Mouse (Mus musculus) thymus, postnatal 0 days (tissue): ENCODE results near the gene Vezt. TPM values are rescaled to one million over a fixed set of nuclear protein-coding genes. Genes with fewer than 3 reads are reported as not detected.

ENCODE experiments used
- DNase-seq: peaks from one replicate; pipeline ENCODE4 v3.0.0-alpha.2; 2015; ENCODE audit warnings: low spot score
- polyA plus RNA-seq: library from polyadenylated mRNA; unstranded; fragments of >200 nt; fragmentation: Nextera tagmentation; extraction: Ambion mirVana; gene quantifications from 2 replicates; pipeline ENCODE4 v1.2.1, GENCODE M21; 2015

The Vezt gene
- polyA plus RNA-seq, 1 experiment from 2014 or later: 18.8 TPM

DNA sequence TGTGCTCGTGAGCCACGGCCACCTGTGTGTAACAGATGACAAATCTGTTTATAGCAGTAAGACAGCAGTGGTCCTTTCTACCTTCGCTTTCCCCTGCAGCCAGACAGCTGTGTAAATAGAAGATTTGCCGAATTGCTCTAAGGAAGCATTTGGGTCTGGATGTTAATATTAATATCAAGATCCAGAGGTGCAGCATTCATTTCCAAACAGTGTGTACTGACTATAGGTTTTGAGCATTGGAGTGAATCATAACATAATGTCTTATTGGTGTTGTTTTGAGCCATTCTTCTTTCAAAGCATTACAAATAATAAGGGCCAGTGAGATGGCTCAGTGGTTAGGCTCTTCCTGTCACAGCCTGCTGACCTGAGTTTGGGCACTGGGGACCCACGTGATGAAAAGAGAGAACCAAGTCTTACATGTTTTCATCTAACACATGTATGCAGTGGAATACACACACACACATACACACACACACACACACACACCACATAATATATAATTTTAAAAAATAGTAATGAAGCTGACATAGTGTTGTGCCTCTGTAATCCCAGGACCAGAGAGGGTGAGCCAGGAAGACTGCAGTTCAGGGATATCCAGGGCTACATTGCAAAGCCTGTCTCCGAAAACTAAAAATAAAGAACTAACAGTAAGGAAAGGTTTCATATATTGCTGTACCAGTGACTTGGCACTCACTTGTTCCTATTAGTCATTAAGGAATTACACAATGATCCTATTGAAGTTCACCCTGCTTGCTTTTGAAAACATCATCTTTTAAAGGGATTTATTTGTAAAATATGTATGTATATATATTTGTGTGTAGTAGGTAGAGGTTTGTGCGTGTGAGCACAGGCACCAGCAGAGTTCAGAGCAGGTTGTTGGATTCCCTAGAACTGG lies 3.0 kb upstream of the Vezt start:
- no peak for DNase-seq

DNA sequence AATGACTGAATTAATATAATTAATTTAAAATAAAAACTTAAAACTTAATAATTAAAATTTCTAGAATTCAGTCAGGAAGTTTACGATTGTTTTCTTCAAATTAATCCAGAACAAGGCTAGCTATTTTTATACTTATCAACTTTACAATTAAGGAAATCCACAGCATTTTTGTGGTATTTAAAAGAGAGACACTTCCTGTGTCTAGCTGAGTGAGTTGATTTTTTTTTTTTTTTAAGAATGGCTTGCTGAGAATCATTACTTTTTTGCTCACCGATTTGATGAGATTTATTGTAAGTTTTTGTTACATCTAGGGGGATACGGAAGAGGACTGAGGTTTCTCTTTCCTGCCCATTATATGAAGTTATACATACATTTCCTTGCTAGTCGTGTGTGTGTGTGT lies 2.0 kb upstream of the Vezt start:
- DNase-seq: no peak

DNA sequence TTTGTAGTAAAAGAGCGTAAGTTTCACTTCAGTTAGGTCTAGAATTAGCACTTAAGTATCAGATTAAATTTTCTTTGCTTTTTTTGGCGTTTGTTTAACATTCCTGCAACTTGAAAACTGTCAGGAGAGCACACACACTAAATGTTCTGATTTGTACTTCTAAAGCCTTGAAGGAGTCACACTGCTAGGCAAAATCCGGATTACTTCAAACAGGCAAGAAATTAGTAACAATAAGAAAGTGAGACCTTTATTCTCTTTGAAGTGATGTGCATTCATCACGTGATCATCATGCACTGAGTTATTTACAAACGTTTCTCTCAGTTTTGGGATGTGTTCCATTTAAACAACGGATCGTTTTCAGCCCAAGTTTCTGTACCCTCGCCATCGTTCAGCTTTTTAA lies 1.6 kb upstream of the Vezt start:
- peak; percentile 9 for DNase-seq

DNA sequence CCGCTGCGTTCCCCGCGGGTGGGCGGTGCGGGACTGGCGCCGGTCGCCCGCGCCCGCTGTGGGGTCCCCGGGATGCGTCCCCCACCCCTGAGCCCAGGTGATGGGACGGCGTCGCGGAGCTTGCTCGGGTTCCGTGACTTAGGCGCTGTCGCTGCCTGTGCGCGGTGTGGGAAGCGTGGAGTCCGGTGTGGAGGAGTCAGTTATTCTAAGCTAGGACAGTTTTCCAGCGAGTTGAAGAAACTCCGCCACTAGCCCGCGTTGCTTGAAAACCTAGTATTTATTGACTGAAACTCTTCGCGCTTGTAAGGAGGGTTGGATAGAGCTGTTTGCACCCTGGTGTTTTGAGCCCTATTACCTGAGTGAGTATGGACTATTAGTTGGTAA lies 750 bp upstream of the Vezt start:
- no peak for DNase-seq

DNA sequence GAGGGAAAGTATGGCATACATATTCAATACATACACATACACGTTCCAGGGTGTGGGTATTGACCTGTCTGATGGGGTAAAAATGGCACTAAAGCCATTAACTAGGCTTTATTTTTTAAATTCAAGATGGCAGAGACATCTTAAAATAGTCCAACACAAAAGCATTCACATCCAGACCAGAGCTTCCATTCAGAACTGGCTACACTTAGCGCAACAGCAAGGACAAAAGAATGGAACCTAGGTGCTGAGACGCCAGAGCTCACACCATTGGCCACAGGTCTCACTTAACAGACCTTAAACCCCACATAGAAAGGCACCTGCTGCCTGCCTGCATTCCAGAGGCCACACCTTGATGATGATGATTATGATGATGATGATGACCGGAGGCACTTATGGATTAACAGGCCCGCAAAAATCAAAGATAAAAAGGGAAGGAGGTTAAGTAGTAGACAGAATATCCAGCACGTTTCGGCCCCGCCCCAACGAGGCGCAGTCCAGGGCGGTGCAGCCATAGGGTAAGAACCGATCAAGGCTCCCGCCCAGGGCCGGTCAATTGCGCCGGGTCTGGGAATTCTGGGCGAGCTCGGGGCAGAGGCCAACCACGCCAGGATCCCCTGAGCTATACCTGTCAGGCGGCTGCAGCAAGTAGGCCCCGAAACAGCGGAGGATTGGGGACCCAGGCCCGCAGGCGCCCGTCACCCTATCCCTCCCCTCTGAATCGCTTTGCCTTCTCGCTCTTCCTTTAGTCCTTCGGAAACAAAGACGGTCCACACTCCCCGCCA lies 550 bp downstream of the Vezt start:
- DNase-seq: no peak

DNA sequence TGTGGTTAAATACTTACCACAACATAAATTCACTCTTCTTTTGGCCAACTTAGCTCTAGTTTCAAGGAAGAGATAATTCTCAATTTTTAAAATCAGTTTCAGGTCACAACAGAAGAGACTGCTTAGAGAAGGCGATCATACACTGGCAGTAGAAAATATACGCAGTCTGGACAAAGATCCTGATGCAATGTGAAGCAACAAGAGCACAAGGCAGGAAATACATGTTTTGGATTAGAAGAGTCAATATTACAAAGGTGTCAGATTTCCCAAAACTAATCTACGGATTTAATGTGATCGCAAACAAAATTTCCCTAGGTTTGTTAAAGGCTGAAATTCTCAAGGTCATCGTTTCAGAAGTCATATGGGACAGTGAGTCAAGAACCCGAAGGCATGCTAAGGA lies 4.5 kb downstream of the Vezt start:
- no peak for DNase-seq

DNA sequence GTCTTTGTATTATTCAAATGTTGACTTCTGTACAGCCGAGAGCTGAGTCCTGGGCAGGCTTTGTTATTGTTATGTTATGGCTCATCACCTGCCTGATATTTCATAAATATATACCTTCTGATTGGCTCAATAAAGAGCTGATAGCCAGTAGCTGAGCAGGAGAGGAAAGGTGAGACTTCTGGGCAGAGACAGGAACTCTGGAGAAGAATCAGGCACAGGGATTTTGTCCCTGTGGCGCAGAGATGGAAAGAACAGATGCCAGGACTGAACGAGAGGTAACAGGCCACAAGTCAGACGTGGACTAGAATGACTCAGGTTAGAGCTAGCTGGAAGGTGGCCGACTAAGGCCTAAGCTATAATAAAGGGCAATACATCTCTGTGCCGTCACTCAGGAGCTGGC lies 7.1 kb downstream of the Vezt start:
- no peak for DNase-seq

DNA sequence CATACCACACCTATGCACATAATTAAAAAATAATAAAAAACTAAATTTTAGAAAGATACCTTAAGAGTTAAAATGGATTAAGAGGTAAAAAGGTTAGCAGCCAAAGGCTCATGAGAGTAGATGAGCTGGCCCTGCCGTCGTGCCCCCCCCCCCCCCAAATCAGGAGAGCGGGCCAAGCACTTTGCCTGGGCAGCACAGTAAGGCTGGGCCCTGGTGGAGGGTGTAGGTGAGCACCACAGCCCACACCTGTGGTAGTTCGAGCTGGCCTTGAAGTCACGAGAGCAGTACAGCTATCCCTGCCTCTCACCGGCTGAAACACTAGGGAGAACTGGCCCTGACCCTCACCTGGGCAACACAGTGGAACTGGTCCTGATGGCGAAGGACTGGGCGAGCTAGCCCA lies 10.5 kb downstream of the Vezt start:
- DNase-seq: no peak

DNA sequence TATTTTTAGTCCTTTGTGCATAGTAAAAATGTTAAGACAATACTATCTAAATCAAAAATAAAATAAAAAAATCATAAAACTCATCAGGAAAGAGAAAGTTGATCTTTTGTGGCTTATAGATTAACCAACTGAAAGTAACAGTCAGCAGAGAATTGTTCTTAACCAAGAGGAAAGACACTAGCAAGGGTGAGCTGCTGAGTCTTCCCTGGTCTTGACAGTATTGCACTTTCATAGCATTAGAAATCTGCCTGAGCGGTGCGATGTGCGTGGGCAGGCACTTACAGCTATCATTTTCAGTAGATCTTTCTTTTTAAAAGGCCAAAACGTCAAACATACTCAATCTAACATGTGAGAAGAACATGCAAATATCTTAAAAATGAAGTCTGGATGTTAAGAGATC lies 14.6 kb downstream of the Vezt start:
- DNase-seq: no peak

DNA sequence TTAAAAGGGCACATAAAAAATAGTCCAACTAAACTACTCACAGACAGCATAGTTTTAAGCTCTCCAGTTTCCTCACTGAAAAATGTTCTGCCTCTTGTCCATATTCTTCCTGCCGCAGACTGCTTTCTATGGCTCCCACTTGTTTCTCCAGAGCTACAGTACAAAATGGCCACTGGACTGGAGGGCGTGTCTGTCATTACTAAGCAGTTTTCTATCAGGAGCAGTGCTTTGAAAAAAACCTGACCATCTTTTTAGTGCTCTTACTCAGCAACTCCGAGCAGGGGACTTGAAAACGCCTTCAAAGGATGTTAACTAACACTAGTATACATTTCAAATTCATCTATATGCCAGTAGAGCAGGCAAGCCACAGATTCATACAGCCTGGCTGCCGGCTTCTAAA lies 15.0 kb downstream of the Vezt start:
- DNase-seq: no peak

DNA sequence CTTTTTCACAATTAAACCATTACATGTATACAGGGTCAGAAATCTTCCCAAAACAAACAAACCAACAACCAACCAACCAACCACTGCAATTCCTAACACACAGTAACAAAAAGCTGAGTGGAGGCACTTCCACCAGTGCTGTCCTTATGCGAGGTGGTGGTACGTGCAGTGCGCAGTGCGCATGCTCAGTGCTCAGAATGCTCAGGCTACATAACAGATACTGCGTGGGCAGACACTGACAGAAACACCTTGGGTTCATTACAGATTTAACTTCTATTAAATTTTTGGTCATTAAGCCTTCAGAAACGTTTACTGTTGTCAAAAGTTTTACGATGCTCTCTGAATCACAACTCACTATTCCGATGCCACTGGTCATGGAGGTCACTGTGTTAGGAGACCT lies 18.2 kb downstream of the Vezt start:
- no peak for DNase-seq

DNA sequence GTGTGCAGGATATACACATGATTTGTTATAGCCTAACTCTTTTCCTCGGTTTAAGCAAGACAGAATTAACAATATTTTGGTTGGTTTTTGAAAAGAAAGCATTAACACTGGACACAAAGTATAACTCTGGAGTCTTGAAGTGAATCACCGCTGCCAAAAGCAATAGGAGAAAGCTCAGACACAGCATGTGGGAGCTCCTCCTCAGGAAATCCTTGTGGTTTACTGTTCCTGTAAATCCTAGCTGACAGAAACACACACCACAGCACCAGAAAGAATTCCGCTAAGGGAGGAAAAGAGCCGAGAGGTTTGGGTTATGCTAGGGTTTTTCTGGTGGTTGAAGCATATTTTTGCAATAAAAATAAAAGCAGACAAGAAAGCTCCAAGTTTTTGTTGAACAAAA lies 21.4 kb downstream of the Vezt start:
- DNase-seq: no peak

DNA sequence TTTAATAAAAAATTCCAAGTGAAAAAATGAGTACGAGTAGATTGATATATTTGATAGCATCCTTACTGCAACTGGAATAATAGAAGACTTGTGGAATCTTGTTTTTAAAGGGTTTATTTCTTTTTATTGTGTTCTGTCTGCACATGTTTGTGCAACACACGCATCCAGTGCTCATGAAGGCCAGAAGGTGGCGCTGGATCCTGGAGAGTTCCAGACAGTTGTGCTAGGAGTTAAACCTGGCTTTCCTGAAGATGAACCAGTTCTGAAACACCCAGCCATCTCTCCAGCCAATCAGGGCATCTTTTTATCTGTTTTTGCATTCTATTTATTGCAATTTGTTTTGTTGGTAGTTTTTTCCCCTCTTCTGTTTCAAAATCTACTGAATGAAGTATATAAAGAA lies 22.4 kb downstream of the Vezt start:
- DNase-seq: peak; percentile 71

DNA sequence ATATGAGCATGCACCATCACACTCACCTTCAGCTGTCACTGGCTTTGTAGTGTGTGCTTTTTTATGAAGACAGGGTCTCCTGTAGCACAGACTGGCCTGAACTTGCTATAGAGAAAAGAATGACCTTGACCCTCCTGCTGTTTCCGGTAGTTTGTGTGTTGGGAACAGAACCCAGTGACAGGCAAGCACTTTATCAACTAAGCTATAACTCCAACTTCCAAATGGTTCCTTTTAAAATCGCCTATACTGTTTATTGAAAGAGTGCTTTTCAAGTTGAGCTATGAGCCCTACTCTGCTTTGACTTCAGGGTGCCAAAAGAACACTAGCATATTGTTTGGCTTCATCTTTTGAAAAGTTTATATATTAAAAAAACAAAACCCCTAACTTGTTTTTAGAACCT lies 24.6 kb downstream of the Vezt start:
- no peak for DNase-seq

DNA sequence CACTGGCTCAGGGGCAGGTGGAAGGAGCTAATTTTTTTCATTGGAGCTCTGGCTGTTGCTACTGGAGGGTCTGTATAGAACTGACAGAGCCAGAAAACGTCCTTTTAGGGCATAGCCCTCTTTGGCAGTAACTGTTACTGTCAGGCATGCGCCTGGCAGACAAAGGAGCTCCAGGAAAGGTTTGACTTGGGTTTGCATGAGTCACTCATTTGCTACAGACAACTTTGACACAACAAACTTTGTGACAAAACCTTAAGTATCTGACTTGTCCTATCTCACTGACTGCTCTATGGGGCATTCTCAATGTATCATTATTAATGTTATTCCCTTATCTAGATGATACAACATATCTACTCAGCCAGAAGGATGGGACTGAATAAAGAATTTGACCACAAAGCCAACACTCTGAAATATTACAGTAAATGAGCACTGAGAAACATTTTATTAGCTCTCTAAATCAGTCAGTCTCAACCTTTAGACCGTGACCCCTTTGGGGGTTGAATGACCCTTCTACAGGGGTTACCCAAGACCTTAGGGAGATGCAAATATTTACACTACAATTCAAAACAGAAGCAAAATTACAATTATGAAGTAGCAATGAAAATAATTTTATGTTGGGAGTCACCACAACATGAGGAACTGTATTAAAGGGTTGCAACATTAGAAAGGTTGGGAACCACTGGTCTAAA lies 25.5 kb downstream of the Vezt start:
- DNase-seq: no peak

DNA sequence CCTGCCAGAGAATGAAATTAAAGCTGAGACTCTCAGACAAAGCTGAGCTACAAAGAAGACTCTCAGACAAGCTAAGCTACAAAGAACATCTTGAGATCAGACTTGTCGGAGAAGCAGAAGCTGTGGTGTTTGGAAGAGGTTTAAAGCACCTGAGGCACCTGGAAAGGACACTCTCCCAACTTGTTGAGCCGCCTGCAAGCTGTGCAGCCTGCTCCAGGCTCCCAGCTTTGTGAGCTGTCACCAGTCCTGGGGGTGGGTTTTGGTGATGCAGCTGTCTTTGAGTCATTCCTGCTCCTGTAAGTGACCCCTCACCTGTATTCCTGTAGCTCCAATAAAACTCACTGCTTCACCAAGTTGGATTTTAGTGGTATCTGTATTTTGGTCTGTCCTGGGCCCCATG lies 27.3 kb downstream of the Vezt start:
- DNase-seq: no peak

DNA sequence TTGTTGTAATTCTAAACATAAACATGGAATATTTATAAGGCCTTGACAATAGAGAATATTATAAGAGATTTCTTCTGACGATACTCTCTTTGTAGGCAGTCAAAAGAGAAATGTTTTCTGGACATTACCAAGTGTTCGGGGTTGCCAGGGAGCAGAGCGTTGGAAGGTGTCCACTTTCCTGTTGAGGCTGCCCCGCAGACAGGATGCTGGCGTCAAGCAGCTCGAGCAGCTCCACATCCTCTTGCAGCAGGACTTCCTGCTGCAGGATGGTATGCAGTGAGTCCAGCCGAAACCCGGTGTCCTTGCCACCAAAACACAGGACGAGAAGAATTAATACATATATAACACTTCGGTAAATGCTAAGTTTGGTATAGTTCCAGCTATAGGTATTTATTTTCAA lies 35.4 kb downstream of the Vezt start:
- DNase-seq: no peak

DNA sequence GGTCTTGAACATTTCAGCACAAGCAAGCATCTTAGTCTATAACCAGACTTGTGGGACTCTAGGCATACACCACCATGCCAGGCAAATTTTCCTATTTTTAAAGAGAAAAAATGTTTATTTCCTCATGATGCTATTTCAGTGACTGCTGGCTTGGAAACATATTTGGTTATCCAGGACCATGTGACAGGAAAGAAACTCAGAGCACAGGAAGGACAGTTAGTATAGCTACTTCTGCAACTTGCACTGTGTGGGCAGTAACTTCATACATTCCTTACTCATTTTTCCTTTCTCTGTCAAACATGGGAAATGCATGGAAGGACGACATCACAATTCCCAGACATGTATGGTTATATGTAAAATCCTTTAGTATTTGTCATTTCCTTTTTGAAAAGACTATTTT lies 36.3 kb downstream of the Vezt start:
- no peak for DNase-seq

DNA sequence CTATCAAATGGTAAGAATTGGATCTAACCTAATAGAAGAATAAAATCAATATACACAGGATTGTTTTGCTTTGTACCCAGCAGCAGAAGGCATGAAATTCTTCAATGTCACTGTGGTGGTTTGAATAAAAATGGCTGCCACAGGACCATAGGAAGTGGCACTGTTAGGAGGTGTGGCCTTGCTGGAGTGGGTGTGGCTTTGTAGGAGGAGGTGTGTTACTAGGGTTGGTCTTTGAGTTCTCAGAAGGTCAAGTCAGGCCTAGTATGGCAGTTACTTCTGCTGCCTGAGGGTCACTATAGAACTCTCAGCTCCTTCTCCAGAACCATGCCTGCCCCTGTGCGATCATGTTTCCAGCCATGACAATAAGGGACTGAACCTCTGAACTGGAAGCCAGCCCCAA lies 40.5 kb downstream of the Vezt start:
- DNase-seq: no peak

DNA sequence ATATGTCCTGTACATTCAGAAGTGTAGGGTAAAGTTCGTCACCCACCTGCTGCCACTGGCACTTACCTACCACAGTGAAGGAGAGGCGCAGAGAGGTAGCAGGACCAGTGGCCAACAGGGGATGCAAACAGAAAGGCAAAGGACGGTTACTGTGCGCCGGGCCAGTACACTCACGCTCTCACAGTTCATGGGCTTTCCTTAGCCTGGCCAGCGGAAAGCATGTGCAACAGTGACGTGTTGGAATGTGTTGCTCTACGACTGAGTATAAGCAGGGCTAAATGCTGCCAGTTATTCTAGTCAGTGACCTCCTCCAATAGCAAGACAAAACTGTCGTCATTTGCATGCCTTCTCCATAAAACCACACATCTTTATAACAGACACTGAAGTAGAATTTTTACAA lies 41.5 kb downstream of the Vezt start:
- no peak for DNase-seq

DNA sequence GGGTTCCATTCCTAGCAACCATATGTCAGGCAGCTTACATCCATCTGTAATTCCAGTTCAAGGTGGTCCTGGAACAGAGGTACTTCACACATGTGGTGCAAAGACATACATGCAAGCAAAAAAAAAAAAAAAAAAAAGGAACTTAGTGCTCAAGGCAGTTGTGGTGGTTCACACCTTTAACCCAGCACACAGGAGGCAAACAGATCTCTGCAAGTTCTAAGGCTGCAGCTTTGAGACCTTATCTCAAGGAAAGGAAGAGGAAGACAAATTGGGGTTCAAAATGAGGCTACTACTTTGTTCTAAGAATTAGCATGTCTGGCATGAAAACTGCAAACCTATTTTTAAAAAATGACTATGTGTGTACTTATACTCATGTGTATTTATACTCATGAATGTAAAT lies 50.3 kb downstream of the Vezt start:
- DNase-seq: peak; percentile 48

DNA sequence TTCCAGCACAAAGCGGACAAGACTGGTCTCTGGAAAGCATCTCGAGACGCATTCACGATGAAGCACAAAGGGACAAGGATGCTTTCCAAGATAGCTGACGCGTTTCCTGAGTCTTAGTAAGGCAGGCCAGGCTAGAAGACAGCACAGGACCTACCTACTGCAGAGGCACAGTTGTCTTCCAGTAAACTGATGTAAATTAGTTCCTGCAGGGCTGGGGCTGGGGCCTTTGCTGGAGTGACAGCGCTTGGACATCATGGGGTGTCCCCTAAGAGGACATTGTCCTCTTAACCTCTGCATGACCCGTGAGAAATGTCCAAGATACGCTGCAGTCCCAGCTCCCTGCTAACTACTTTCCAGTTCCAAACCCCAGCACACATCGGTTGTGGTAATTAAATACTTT lies 66.3 kb downstream of the Vezt start:
- DNase-seq: no peak
